Mouse (Mus musculus): ENCODE data around the gene Map3k5. TPM values are rescaled to one million over a fixed set of nuclear protein-coding genes. Genes with fewer than 3 reads are reported as not detected.

Map3k5 gene
- polyA plus RNA-seq, 1 experiment = 0.53 TPM

- H3K4me2 ChIP-seq (ENCODE audit: low read depth) = no peak overlapping the region
- H3K79me2 ChIP-seq (ENCODE audit: control insufficient read depth, insufficient read depth) = no peaks in the 10 kb centered on the region
- H3K4me3 ChIP-seq = no peak overlapping the region
- TF ChIP-seq MYOD1 (IDR thresholded peaks at IDR 0.05; ENCODE audit: control insufficient read depth in 1 of 3, insufficient read length in 2 of 3, low read depth in 2 of 3) (no peak), TCF3 (IDR thresholded peaks at IDR 0.05; ENCODE audit: insufficient read length, low read depth) (no peak), USF1 (IDR thresholded peaks at IDR 0.05; ENCODE audit: low read depth) (no peak), SRF (IDR thresholded peaks at IDR 0.05; ENCODE audit: control insufficient read depth, insufficient read length, low read depth) (no peak), POLR2AphosphoS2 (IDR thresholded peaks at IDR 0.05; ENCODE audit: insufficient read length, low read depth) (no peak), POLR2A (IDR thresholded peaks at IDR 0.05; ENCODE audit: insufficient read length, low read depth) (no peak), MYOG (IDR thresholded peaks at IDR 0.05; ENCODE audit: control insufficient read depth in 1 of 3, insufficient read depth in 1 of 3, insufficient read length in 2 of 3, low read depth in 2 of 3) (no peak), E2F4 (IDR thresholded peaks at IDR 0.05; ENCODE audit: insufficient read depth) (no peak), TCF12 (IDR thresholded peaks at IDR 0.05; ENCODE audit: insufficient read depth, poor library complexity, severe bottlenecking) (no peak), REST (IDR thresholded peaks at IDR 0.05; ENCODE audit: insufficient read depth, insufficient read length) (no peak), MAX (IDR thresholded peaks at IDR 0.05; ENCODE audit: low read depth) (no peak), CEBPB (IDR thresholded peaks at IDR 0.05; ENCODE audit: insufficient read depth, poor library complexity, severe bottlenecking) (no peak)
- peaks cover 11% of the 10 kb centered on the region for H3K27me3 ChIP-seq (ENCODE audit: control insufficient read depth, insufficient read depth, insufficient read length)
- no peaks in the 10 kb centered on the region for H3K36me3 ChIP-seq (ENCODE audit: control insufficient read depth, insufficient read depth)
- H3ac ChIP-seq (ENCODE audit: control insufficient read depth, insufficient read length) = no peak overlapping the region
Observed at GRCm38 (mm10) chr10:20169182-20169674, 235.0 kb downstream of the Map3k5 start.

- no peak for TF ChIP-seq POLR2AphosphoS2 (IDR thresholded peaks at IDR 0.05; ENCODE audit: insufficient read length, low read depth)
- TF ChIP-seq REST (IDR thresholded peaks at IDR 0.05; ENCODE audit: insufficient read depth, insufficient read length) = no peak
- no peak for TF ChIP-seq USF1 (IDR thresholded peaks at IDR 0.05; ENCODE audit: low read depth)
- TF ChIP-seq MYOD1 (IDR thresholded peaks at IDR 0.05; ENCODE audit: control insufficient read depth in 1 of 3, insufficient read length in 2 of 3, low read depth in 2 of 3) = no peak
- TF ChIP-seq MAX (IDR thresholded peaks at IDR 0.05; ENCODE audit: low read depth) = no peak
- TF ChIP-seq MYOG (IDR thresholded peaks at IDR 0.05; ENCODE audit: control insufficient read depth in 1 of 3, insufficient read depth in 1 of 3, insufficient read length in 2 of 3, low read depth in 2 of 3) = no peak
- Histone ChIP-seq H3K27me3 (ENCODE audit: control insufficient read depth, insufficient read depth, insufficient read length) (peaks cover 13% of the 10 kb centered on the region), H3K36me3 (ENCODE audit: control insufficient read depth, insufficient read depth) (no peaks in the 10 kb centered on the region), H3K4me2 (ENCODE audit: low read depth) (peak overlapping the region; percentile 24), H3ac (ENCODE audit: control insufficient read depth, insufficient read length) (no peak overlapping the region), H3K4me3 (no peak overlapping the region), H3K79me2 (ENCODE audit: control insufficient read depth, insufficient read depth) (no peaks in the 10 kb centered on the region)
Observed at GRCm38 (mm10) chr10:20169927-20170604, 235.8 kb downstream of the Map3k5 start.

GRCm38 (mm10) chr10:20170605-20171088, 236.4 kb downstream of the Map3k5 start:
- H3K27me3 ChIP-seq (ENCODE audit: control insufficient read depth, insufficient read depth, insufficient read length) = peaks cover 13% of the 10 kb centered on the region
- no peak overlapping the region for H3K4me2 ChIP-seq (ENCODE audit: low read depth)
- H3K36me3 ChIP-seq (ENCODE audit: control insufficient read depth, insufficient read depth) = no peaks in the 10 kb centered on the region
- H3K4me3 ChIP-seq = no peak overlapping the region
- TF ChIP-seq MYOG (IDR thresholded peaks at IDR 0.05; ENCODE audit: control insufficient read depth in 1 of 3, insufficient read depth in 1 of 3, insufficient read length in 2 of 3, low read depth in 2 of 3) (no peak), USF1 (IDR thresholded peaks at IDR 0.05; ENCODE audit: low read depth) (no peak), MAX (IDR thresholded peaks at IDR 0.05; ENCODE audit: low read depth) (no peak), E2F4 (IDR thresholded peaks at IDR 0.05; ENCODE audit: insufficient read depth) (no peak), POLR2AphosphoS2 (IDR thresholded peaks at IDR 0.05; ENCODE audit: insufficient read length, low read depth) (no peak), TCF12 (IDR thresholded peaks at IDR 0.05; ENCODE audit: insufficient read depth, poor library complexity, severe bottlenecking) (no peak), SRF (IDR thresholded peaks at IDR 0.05; ENCODE audit: control insufficient read depth, insufficient read length, low read depth) (no peak), TCF3 (IDR thresholded peaks at IDR 0.05; ENCODE audit: insufficient read length, low read depth) (no peak), MYOD1 (IDR thresholded peaks at IDR 0.05; ENCODE audit: control insufficient read depth in 1 of 3, insufficient read length in 2 of 3, low read depth in 2 of 3) (no peak), CEBPB (IDR thresholded peaks at IDR 0.05; ENCODE audit: insufficient read depth, poor library complexity, severe bottlenecking) (no peak), REST (IDR thresholded peaks at IDR 0.05; ENCODE audit: insufficient read depth, insufficient read length) (no peak), POLR2A (IDR thresholded peaks at IDR 0.05; ENCODE audit: insufficient read length, low read depth) (no peak)
- no peak overlapping the region for H3ac ChIP-seq (ENCODE audit: control insufficient read depth, insufficient read length)
- H3K79me2 ChIP-seq (ENCODE audit: control insufficient read depth, insufficient read depth) = no peaks in the 10 kb centered on the region

GRCm38 (mm10) chr10:20171209-20171608, 236.9 kb downstream of the Map3k5 start:
- Histone ChIP-seq H3K27me3 (ENCODE audit: control insufficient read depth, insufficient read depth, insufficient read length) (peaks cover 13% of the 10 kb centered on the region), H3K36me3 (ENCODE audit: control insufficient read depth, insufficient read depth) (no peaks in the 10 kb centered on the region), H3ac (ENCODE audit: control insufficient read depth, insufficient read length) (no peak overlapping the region), H3K4me3 (no peak overlapping the region), H3K79me2 (ENCODE audit: control insufficient read depth, insufficient read depth) (no peaks in the 10 kb centered on the region), H3K4me2 (ENCODE audit: low read depth) (no peak overlapping the region)
- TF ChIP-seq MYOD1 (IDR thresholded peaks at IDR 0.05; ENCODE audit: control insufficient read depth in 1 of 3, insufficient read length in 2 of 3, low read depth in 2 of 3) (no peak), REST (IDR thresholded peaks at IDR 0.05; ENCODE audit: insufficient read depth, insufficient read length) (no peak), MYOG (IDR thresholded peaks at IDR 0.05; ENCODE audit: control insufficient read depth in 1 of 3, insufficient read depth in 1 of 3, insufficient read length in 2 of 3, low read depth in 2 of 3) (no peak)

GRCm38 (mm10) chr10:20171756-20172155, 237.5 kb downstream of the Map3k5 start:
- Histone ChIP-seq H3K27me3 (ENCODE audit: control insufficient read depth, insufficient read depth, insufficient read length) (peaks cover 13% of the 10 kb centered on the region), H3K79me2 (ENCODE audit: control insufficient read depth, insufficient read depth) (no peaks in the 10 kb centered on the region), H3K4me3 (no peak overlapping the region), H3K4me2 (ENCODE audit: low read depth) (no peak overlapping the region), H3ac (ENCODE audit: control insufficient read depth, insufficient read length) (no peak overlapping the region), H3K36me3 (ENCODE audit: control insufficient read depth, insufficient read depth) (no peaks in the 10 kb centered on the region)
- TF ChIP-seq REST (IDR thresholded peaks at IDR 0.05; ENCODE audit: insufficient read depth, insufficient read length) (no peak), POLR2A (IDR thresholded peaks at IDR 0.05; ENCODE audit: insufficient read length, low read depth) (no peak), MYOD1 (IDR thresholded peaks at IDR 0.05; ENCODE audit: control insufficient read depth in 1 of 3, insufficient read length in 2 of 3, low read depth in 2 of 3) (no peak), TCF12 (IDR thresholded peaks at IDR 0.05; ENCODE audit: insufficient read depth, poor library complexity, severe bottlenecking) (no peak), USF1 (IDR thresholded peaks at IDR 0.05; ENCODE audit: low read depth) (no peak), E2F4 (IDR thresholded peaks at IDR 0.05; ENCODE audit: insufficient read depth) (no peak), TCF3 (IDR thresholded peaks at IDR 0.05; ENCODE audit: insufficient read length, low read depth) (no peak), POLR2AphosphoS2 (IDR thresholded peaks at IDR 0.05; ENCODE audit: insufficient read length, low read depth) (no peak), SRF (IDR thresholded peaks at IDR 0.05; ENCODE audit: control insufficient read depth, insufficient read length, low read depth) (no peak), MAX (IDR thresholded peaks at IDR 0.05; ENCODE audit: low read depth) (no peak), CEBPB (IDR thresholded peaks at IDR 0.05; ENCODE audit: insufficient read depth, poor library complexity, severe bottlenecking) (no peak), MYOG (IDR thresholded peaks at IDR 0.05; ENCODE audit: control insufficient read depth in 1 of 3, insufficient read depth in 1 of 3, insufficient read length in 2 of 3, low read depth in 2 of 3) (no peak)
